Mouse (Mus musculus) T-helper 1 cell (primary cell): ENCODE data around the gene Tnnt3.

ENCODE experiments used
- in situ Hi-C: fragments of 300-600 bp; cut with MboI, MseI; formaldehyde crosslinking; loops from one replicate; pipeline ENCODE4 v1.15.1; 2025; ENCODE audit warnings: high pct_unique_total_duplicates

Gene Tnnt3

DNA sequence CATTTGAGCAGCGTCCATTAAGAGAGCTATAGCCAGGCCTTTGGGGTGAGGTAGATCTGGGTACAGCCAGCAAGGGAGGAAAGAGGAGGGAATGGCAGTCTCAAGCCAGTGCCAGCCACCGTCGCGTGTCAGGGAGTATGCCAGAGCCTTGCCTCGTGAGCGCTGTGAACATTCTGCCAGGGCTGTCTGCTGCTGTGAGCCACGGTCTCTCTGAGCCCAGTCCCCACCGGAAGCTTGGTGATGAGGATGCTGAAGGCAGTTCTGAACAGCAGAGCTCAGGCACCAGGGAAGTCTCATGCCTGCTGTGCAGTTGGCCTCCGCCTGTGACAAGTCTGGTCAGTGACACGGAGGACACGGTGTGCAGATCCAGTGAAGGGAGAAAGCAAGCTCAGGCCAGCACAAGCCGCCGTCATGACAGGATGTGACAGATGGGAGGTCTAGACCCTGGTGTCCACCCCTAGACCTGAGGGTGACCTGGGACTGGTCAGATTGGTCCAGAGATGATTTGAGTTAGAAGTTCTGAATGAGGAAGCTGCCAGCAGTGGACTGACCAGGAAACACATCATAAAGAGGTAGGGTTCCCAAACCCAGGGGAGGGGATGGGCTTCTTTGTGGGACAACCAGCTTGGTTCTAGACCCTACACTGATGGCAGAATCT, 21.7 kb upstream of the Tnnt3 start:
- in situ Hi-C loops: no loop called here

DNA sequence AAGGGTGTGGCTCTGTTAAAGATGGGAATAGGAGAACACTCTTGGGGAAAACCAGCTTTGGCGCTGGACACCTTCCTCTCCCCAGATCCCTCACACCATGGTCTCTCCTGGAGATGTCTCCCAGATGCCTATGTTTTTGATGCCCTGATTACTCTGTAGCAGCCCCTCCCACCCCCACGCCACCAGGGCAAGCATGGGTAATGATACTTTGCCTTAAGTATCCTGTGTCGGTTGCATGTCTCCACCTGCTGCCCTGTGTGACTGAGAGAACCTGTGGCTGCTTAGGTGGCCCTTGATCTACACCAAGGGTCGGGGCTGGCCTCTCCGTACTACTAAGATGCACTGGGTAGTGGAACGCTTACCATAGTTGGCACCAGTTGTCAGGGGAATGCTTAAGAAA, 20.6 kb upstream of the Tnnt3 start:
- in situ Hi-C loops: no loop called here

DNA sequence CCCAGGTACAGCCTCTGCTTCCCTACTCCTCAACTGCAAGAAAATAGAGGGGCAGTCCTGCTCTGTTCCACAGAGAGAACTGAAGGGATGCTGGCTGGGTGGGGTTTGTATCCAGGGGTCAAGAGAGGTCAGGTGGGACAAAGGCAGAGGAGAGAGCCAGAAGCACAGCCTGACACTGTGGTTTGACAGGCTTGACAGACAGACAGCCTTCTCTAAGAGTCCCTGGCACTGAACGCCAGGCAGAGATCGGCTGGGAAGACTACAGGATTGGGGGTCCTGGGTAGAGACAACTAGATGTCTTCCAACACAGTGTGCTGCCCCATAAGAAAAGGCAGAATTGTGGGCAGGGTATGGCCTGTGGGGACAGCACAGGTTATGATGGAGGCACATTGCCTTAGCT, 20.1 kb upstream of the Tnnt3 start:
- in situ Hi-C loops: no loop called here

DNA sequence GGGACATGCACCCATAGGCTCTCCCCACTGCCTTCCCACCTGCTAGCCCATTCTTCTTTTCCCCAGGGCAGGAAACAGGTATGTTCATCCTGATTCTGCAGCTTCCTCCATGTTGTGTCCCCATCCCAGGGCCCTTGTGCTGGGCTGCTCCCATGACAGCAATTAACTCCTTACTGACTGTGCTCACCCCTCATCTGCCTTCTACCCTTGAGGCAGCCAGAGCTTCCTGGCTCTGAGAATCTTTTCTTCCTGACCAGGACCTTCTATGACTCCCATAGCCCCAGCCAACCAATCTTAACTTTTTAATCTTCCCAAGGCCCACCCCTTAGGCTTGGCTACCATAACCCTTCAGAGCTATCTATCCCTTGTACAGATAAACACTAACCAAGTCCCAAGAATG, 19.3 kb upstream of the Tnnt3 start:
- in situ Hi-C loops: no loop called here

DNA sequence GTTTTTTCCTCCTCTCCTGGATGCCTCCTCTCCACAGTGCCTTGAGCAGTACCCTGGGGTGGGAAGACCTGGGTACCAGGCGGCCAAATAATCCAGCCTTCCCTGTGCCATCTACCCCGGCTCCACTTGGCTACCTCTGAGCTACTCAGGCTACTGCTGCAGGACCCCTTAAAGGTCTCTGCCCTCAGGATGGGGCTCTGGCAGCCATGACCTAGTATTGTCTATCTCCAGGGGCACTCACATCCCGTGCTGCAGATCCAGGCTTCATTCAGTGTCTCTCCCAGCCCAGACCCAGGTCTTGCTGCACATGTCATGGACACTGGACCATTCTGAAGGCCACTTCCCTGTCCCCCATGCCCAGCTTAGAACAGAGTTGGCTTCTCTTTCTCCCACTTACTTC, 18.8 kb upstream of the Tnnt3 start:
- in situ Hi-C loops: no loop called here

DNA sequence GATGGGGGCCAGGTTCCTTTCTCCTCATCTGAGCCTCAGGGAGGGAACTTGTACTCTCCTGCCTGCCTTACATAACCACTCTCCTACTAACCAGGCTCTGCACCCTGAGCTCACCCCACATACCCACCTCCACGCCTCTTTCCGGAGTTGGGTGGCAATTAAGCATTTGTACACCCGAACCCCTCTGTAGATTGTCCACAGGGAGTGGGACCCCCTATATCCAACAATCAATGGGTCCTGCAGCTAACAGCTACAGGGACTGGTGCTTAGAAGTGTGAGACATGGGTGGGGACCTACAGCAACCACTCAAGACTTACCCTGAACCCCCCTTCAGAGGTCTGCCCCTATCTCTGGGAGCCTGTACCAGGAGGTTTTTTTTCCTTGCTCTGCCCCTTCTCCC, 18.0 kb upstream of the Tnnt3 start:
- in situ Hi-C loops: no loop called here

DNA sequence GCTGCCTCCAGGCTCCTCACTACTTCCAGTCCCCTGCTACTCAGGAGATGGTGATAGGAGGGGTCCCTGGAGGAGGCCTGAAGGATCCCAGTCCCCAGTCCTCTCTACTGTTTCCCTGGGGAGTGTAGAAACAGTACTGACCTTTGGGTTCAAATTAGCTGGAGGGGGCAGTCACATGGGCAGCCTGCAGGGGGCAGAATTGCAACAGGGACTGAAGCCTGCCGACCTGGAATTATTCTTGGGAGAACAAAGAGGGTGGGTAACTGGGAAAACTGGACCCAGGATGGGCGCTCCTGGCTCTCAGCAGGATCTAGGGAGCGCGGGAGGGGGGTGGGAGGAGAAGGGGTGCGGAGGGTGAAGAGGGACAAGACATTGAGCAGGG, 17.5 kb upstream of the Tnnt3 start:
- in situ Hi-C loops: no loop called here

DNA sequence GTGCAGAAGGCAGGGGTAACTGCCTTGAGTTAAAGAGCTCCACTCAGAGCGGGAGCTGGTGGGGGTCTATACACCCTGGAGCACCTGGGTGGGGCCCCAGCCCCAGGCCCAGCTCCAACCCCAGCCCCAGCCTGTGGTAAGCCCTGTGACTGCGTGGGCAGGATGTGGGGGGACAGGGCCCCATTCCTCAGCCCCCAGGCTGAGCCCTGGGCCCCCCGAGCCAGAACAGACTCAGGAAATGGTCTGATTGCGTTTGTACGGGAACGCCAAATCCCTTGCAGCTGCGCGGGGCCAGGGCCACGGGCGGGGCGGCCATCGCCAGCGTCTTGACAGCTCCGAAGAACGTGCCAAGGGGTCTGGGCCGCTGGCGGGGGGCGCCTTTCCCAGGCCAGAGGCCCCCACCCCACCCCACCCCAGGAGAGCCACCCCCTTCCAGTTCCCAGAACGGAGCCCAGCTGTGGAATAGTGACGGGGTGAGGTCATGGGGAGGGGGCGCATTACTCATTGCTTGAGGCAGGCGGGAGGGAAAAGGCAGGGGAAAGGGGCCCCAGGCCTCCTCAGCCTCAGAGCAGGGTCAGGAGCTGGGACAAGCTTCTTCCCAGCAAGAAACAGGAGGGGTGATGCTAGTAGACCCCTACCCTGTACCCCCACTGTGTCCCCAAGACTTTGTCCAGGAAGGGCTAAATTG, 16.9 kb upstream of the Tnnt3 start:
- in situ Hi-C loops: no loop called here

DNA sequence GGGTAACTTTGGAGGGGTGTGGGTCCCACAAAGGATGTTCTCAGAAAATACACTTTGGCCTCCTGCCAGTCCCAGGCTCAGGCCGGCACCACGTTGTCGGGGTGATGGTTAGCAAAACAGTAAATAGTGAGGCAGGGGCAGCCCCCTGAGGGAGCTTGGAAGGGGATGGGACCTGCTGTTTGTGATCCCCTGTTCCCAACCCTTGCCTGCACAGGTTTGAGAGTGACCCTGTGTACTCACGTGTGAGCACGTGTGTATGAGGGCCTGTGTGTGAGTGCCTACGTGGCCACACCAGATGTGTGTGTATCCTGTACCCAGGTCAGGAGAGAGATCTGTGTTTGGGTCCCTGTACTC, 16.4 kb upstream of the Tnnt3 start:
- in situ Hi-C loops: no loop called here

DNA sequence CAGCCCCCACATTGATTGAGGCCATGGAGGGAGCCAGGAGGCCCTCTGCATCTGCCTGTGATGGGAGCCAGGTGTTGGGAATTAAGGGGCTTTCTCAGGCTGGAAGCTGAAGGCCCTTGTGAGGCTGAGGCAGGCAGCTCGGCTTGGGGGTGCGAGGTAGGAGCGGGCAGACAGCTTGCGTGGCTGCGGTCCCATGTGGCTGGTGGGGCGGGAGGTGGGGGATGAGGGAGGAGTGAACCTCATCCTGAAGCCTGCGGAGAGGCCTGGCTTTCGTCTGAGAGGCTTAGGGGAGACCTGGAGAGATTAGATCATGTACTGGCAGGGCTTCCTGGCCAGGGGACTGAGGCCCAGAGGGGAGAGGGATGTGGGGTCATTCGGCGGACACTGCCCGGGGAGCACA, 15.5 kb upstream of the Tnnt3 start:
- in situ Hi-C loops: no loop called here

DNA sequence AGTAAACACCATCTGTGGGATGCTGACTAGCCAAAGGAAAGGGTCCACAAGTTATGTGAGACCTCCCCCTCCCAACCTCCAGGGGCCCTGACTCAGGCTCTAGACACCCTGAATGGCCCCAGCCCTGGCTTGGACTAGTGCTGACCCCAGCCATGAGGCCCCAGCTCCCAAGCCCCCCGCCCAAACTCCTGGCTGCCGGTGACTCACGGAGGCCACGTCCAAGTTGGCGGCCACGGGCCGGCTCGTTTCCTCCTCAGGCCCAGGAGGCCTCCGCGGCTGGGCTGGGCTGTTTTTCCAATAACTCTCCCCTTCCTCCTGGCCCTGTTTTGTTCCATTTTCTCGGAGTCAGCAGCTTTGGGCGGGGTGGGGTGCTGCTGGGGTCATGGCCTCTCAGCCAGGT, 13.9 kb upstream of the Tnnt3 start:
- in situ Hi-C loops: no loop called here

DNA sequence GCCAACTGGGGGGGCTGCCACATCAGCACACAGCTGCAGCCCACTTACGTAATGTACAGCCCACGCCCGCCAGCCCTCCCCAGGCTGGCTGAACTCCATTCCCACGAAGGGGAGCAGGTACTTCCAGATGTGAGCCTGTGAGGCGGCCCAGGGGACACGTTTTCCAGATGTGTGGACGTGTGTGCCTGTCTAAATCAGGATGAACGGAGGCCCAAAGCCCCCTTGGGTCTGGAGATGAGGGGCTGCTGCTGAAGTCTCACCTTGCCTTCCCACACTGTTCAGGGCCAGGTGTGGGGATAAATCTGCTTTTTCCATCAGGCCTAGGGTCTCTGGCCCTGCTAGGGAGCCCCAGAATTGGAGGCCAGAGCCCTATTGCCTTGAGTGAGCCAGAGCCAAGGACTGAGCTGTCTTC, 11.9 kb upstream of the Tnnt3 start:
- in situ Hi-C loops: no loop called here

DNA sequence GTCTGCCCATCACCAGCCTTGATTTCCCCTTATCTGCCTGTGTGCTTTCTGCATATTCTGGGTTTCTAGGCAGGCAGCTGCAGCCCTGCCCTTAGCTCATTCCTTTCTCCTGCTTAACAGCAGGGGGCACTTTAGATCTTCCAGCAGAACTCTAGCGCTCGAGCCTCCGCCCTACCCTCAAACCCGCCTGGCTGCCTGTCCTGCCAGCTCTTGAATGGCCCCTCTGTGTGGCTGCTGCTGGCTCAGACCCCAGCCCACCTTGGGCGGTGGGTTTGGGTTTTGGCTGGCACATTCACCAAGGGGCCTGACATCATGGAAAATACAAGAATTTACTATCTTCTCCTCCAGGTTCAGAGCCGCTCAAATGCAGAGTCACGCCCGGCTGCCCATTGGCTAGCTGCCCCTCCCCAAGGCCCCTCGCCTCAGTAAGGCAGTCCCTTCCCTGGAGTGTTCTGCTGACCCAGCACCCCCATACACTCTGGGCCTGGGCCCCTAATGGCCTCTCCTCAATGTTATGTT, 11.2 kb upstream of the Tnnt3 start:
- in situ Hi-C loops: no loop called here

DNA sequence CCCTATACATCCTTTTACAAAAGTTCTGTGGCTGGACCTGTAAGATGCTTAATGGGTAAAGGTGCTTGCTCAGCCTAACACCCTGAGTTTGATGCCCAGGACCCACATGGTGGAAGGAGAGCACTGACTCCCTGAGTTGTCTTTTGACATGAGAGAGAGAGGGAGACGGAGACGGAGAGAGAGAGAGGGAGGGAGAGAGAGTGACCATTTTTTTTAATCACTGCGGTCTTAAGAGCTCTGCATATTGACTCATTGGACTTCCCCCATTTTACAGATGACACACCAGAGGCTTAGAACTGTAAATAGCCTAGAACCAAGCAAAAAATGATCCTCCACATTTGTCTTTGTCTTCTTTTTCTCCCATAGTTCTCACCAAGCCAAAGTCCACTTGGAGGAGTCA, 10.6 kb upstream of the Tnnt3 start:
- in situ Hi-C loops: no loop called here

DNA sequence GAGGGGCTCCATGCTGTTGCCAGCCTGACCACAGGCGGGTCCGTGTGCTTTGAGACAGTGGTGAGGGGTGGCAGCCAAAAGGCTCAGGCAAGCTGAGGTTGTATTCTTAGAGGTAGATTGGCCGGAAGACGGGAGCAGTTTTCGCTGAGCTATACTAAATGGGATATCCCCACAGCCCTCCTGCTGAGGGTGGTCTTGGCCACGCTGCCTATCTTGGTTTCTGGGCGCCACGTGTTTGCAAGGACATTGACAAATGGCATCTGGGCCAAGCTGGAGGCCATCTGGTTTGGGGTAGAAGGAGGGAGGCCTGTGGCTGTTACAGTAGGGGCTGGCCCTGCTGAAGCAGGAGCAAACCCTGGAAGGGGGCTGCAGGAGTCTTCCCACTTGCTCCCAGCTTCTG, 5.1 kb upstream of the Tnnt3 start:
- in situ Hi-C loops: no loop called here

DNA sequence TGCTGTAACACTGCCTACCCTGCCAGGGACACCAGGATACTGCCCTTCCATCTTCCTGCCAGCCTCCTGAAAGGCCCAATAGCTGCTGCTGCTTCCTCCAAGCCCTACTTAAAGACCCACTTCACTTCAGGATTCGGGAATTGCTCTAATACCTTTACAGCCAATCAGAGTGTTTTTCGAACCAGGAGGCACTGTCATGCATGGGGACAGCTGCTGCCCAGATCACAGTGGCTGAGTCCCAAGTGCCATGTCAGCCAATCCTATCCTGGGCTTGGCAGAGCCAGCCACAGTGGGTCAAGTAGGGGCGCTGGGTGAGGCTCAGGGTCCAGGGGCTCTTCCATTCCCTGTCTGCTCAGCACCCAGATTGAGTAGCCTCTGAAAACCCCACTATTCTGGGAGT, 2.5 kb upstream of the Tnnt3 start:
- in situ Hi-C loops: loop anchor here (5.0 kb wide), 1 partner anchor 54 kb away; the partner anchor contains the start of gene Tnni2

DNA sequence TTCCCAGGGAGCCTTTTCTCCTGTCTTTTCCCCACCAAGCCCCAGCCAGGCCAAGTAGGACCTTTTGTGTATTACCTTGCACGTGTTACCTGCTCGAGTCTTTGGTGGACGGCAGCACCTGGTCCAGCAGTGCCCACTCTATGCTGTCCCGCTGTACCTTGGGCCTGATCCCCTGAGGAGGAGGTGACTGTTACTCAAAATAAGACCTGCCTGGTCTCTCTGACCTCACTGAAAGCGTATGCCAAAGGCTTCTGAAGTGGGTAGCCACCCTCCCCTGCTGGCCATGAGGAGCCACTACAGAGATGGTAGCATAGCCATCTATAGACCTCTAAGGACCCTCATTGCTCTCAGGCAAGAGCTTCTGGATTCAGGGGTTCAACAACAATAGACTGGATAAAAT, 1.8 kb upstream of the Tnnt3 start:
- in situ Hi-C loops: loop anchor here (5.0 kb wide), 1 partner anchor 54 kb away; the partner anchor contains the start of gene Tnni2

DNA sequence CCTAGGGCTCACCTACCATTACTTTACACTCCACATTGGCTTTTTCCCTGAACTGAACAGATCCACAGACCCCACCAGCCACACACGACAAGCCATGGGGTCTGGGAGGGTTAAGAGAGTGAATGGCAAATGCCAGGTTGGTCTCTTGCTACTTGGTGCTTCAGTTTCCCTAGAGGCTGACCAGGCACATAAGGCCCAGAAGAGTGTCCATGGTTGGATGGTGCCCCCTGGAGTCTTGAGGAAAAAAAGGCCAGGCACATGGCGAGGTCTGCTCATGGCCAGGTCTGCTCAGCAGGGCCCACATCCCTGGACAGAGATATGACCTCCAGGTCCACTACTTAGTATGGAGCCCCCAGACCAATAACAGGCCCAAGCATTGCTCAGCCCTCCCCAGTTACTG, 861 bp upstream of the Tnnt3 start:
- in situ Hi-C loops: loop anchor here (5.0 kb wide), 1 partner anchor 55 kb away; the partner anchor contains the start of gene Tnni2

DNA sequence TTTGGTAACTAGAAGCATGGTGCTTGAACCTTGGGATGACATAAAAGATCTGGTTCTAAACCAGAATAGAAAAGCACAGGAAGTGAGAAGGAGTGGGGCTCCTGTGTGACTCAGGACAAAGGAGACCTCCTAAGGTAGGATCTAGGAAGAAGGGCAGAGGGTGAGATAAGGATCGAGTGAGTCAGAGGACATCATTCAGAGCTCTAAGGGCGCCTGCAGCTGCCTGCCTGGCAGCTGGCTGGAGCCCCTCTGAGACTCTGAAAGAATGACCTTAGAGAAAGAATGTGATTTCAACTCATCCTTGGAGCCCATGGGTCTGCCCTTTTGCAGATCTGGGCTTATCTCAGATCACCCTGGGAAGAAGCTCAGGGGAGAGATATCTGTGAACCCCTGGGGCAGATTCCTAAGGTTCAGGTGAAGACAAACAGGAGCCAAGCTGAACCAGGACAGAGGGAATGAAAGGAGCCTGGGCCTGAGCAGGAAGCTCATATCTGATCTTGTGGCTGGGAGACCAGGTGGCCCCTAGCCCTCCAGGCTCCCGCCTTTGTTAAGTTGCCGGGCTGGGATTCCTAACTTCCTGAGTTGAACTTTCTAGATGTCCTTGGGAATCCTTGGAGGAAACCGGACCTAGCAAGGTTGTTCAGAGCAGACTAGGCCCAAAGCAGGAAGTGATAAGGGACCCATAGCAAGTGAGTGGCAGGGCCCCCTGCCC, 530 bp downstream of the Tnnt3 start:
- in situ Hi-C loops: loop anchor here (5.0 kb wide), 1 partner anchor 57 kb away; the partner anchor contains the start of gene Tnni2

DNA sequence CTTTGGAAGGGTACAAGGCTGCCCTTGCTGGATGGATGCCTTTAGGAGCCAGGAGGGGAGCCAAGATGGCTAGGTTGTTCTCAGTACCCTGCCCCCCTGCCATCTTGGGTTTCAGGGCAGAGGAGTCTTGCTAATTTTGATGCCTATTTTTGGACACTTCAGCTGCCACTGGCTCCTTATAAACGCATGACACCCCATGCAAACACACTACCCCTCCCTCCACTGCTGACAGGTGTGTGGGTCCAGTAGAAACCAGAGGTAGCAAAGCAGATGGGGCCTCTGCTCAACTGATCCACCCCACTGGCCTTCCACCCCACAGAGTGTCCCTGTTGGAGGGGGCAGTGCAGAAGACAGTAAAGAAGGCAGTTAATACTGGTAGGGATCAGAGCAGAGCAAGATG, 1.4 kb downstream of the Tnnt3 start:
- in situ Hi-C loops: no loop called here

DNA sequence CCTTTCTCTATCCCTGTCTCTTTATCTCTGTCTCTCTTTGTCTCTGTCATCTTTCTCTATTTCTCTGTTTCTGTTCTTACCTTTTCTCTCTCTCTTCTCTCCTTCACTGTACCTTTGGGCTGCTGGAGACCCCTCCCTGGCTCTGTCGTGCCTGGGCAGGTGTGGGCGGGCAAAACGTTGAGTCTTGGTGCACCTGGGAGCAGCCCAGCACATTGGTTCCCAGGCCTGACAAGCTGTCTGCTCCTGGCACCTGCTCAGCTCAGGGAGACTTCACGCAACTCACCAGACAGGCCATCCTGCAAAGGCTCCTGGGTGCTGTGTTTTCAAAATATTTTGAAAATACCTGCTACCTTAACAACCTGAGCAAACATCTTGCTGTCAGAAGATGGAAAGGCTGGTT, 4.6 kb downstream of the Tnnt3 start:
- in situ Hi-C loops: no loop called here

DNA sequence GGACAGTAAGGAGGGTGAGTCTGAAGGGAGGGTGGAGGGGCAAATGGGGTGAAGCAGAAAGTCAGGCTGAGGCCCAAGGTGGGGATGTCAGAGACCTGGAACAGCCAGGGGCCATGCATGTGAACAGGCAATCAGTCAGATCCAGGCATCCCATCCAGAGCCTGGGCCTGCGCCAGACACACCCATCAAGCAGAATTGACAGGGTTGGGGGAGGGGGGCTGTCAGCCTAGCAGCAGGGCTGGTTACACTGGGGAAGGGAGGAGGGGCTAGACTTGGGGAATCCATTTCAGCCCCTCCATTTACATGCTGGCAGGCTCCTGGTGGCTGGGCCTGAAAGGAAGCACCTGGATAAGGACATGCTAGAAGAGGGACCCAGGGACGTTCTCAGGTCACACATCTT, 7.3 kb downstream of the Tnnt3 start:
- in situ Hi-C loops: no loop called here

DNA sequence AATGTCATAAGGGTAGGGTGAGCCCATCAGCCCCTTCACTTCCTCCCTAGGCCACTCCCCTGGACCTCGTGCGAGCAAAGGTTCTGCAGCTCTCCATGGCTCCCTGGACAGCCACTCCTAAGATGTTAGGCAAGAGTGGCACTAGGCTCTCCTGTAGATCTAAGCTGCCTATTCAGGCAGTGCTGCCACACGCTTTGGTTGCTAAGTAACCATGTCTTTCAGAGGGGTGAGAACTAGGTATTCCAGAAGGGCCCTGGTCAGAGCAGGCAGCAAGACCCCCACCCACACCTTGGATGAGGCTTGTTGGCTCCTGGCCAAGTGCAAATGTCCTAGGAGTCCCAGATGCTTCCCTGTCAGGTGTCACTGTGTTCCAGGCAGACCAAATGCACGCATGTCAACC, 7.9 kb downstream of the Tnnt3 start:
- in situ Hi-C loops: no loop called here
